Mouse (Mus musculus) brain, embryonic 14.5 days (tissue): ENCODE data around the gene Ppp2r1b.

Source experiments
- CTCF ChIP-seq: fragments of 200-500 bp; IDR thresholded peaks from 2 replicates; pipeline ENCODE4 v1.5.1; 2012; ENCODE audit warnings: inconsistent platforms, mild to moderate bottlenecking, moderate library complexity, borderline replicate concordance; ENCODE audit not compliant: insufficient read depth, insufficient read length; ENCODE audit errors: extremely low read depth
- POLR2A ChIP-seq: fragments of 200-500 bp; IDR thresholded peaks from 2 replicates; pipeline ENCODE4 v1.6.1; 2012; ENCODE audit warnings: mild to moderate bottlenecking, inconsistent platforms, borderline replicate concordance; ENCODE audit not compliant: poor library complexity, insufficient read depth, insufficient read length, severe bottlenecking; ENCODE audit errors: extremely low read depth

- TF ChIP-seq CTCF (no peak), POLR2A (no peak)
These were observed 10.1 kb downstream of the Ppp2r1b start for GRCm38 (mm10) chr9:50855133-50855766.
